Comparison of ENCODE assay signal across 19 mouse cellular contexts in genomic region chr11:117429326-117429752, GRCm38 (mm10). TPM values are rescaled to one million over a fixed set of nuclear protein-coding genes. Genes with fewer than 3 reads are reported as not detected.
DNase-seq lines count a peak whose midpoint lies in the region; ATAC-seq lines count a peak whose summit lies in the region.
"Had no signal": no experiment of that assay in that cellular context is flagged by ENCODE, and none has a peak within 500 bp of the region (broad histone marks: within the 10 kb centered on the region; RNA-seq: fewer than 3 reads in every experiment).

No protein-coding gene starts in this region.

- WGBS in heart, embryonic 10.5 days, result 70% methylated on average over 10 of the region's 10 CpGs
- 41% methylated on average over 10 of the region's 10 CpGs for WGBS in heart, embryonic 16.5 days
- 47% methylated on average over 10 of the region's 10 CpGs for WGBS in midbrain, embryonic 14.5 days

- peaks cover 76% of the 10 kb centered on the region for H3K27me3 ChIP-seq in heart, embryonic 10.5 days (ENCODE audit: insufficient read depth, poor library complexity, severe bottlenecking)
- peaks cover 3% of the 10 kb centered on the region; the same call in 1 of the 2 replicates for H3K27me3 ChIP-seq in heart, embryonic 16.5 days (ENCODE audit: control insufficient read depth, insufficient read depth, low read length)
- no peaks in the 10 kb centered on the region for H3K27me3 ChIP-seq in midbrain, embryonic 14.5 days (ENCODE audit: control insufficient read depth, insufficient read depth, low read length)
- H3K27me3 ChIP-seq: embryonic facial prominence, embryonic 12.5 days; forebrain, embryonic 15.5 days; Patski had no signal

- DNase-seq in heart, adult 11 months, result peak; percentile 98
- DNase-seq in heart, embryonic 10.5 days (ENCODE audit: low spot score), result no peak
- peak; percentile 42 to 51 for DNase-seq in adrenal gland, postnatal 36 days
- peak; percentile 79 for DNase-seq in midbrain, embryonic 14.5 days
- no peak for DNase-seq in kidney, postnatal 25 days
- no peak for DNase-seq in T-cell, adult 2 months (ENCODE audit: low spot score)
- no peak for DNase-seq in layer of hippocampus, postnatal 10 days (ENCODE audit: low spot score in 2 of 2)
- DNase-seq: cerebellum, postnatal 10 days; liver, postnatal 0 days; right cerebral cortex, postnatal 14 days had no signal

- H3K36me3 ChIP-seq in heart, embryonic 10.5 days, result no peaks in the 10 kb centered on the region
- no peaks in the 10 kb centered on the region for H3K36me3 ChIP-seq in heart, embryonic 16.5 days (ENCODE audit: control insufficient read depth, insufficient read depth)
- no peaks in the 10 kb centered on the region for H3K36me3 ChIP-seq in midbrain, embryonic 14.5 days (ENCODE audit: control insufficient read depth, insufficient read depth, low read length)
- H3K36me3 ChIP-seq: embryonic facial prominence, embryonic 12.5 days; forebrain, embryonic 15.5 days; heart, embryonic 13.5 days had no signal

- H3K9ac ChIP-seq in heart, embryonic 16.5 days (ENCODE audit: low read length), result no peak overlapping the region
- no peak overlapping the region for H3K9ac ChIP-seq in midbrain, embryonic 14.5 days (replicated peaks; ENCODE audit: low read length)
- H3K9ac ChIP-seq: embryonic facial prominence, embryonic 12.5 days; forebrain, embryonic 15.5 days; heart, embryonic 13.5 days; liver, postnatal 0 days had no signal

- H3K9me3 ChIP-seq in heart, embryonic 10.5 days, result no peaks in the 10 kb centered on the region
- H3K9me3 ChIP-seq in heart, embryonic 16.5 days (replicated peaks; ENCODE audit: control insufficient read depth, low read length), result no peaks in the 10 kb centered on the region
- no peaks in the 10 kb centered on the region for H3K9me3 ChIP-seq in midbrain, embryonic 14.5 days (ENCODE audit: control insufficient read depth, low read length)
- H3K9me3 ChIP-seq: embryonic facial prominence, embryonic 12.5 days; forebrain, embryonic 15.5 days had no signal

- ATAC-seq in heart, embryonic 16.5 days (replicated peaks; ENCODE audit: extremely low read depth, insufficient read depth, low FRiP score), result peak; percentile 57
- ATAC-seq in midbrain, embryonic 14.5 days (ENCODE audit: low FRiP score, low TSS enrichment), result no peak; the same call in 1 of the 2 replicates
- ATAC-seq: CD4-positive, CD25-positive, alpha-beta regulatory T cell, adult 4 months; forebrain, embryonic 15.5 days; liver, postnatal 0 days; Patski had no signal

- H3K4me2 ChIP-seq in heart, embryonic 16.5 days (ENCODE audit: low read depth, low read length), result peak overlapping the region; percentile 11; the same call in 1 of the 2 replicates
- no peak overlapping the region for H3K4me2 ChIP-seq in midbrain, embryonic 14.5 days (ENCODE audit: low read length)
- H3K4me2 ChIP-seq: embryonic facial prominence, embryonic 12.5 days; forebrain, embryonic 15.5 days; heart, embryonic 13.5 days had no signal

- H3K4me1 ChIP-seq in heart, embryonic 10.5 days, result peaks cover 12% of the 10 kb centered on the region
- H3K4me1 ChIP-seq in heart, embryonic 16.5 days (ENCODE audit: control insufficient read depth, insufficient read depth, low read length), result peaks cover 13% of the 10 kb centered on the region
- peaks cover 16% of the 10 kb centered on the region for H3K4me1 ChIP-seq in midbrain, embryonic 14.5 days (ENCODE audit: control insufficient read depth, insufficient read depth, low read length)

- no peak overlapping the region for H3K27ac ChIP-seq in heart, embryonic 10.5 days
- peak overlapping the region; percentile 63 for H3K27ac ChIP-seq in heart, embryonic 16.5 days (ENCODE audit: low read length)
- H3K27ac ChIP-seq in midbrain, embryonic 14.5 days (replicated peaks; ENCODE audit: low read depth, low read length), result peak overlapping the region; percentile 72
- H3K27ac ChIP-seq: forebrain, embryonic 15.5 days; heart, embryonic 13.5 days; layer of hippocampus, adult 2 months had no signal

- H3K4me3 ChIP-seq in heart, embryonic 10.5 days, result no peak overlapping the region
- no peak overlapping the region for H3K4me3 ChIP-seq in heart, embryonic 16.5 days (ENCODE audit: low read length)
- no peak overlapping the region for H3K4me3 ChIP-seq in midbrain, embryonic 14.5 days (replicated peaks; ENCODE audit: low read depth, low read length)
- H3K4me3 ChIP-seq: embryonic facial prominence, embryonic 12.5 days; forebrain, embryonic 15.5 days; heart, embryonic 13.5 days; layer of hippocampus, adult 2 months had no signal

RNA-seq across cellular contexts. Expression of gene Gm11733, which starts 54.8 kb away (rescaled TPM):
- polyA plus RNA-seq in heart, embryonic 10.5 days (2016; fragmentation: Nextera tagmentation; extraction: Ambion mirVana), result not detected in 2 replicates
- not detected for total RNA-seq in adrenal gland, postnatal 36 days (2021)
- not detected in 2 replicates for polyA plus RNA-seq in heart, embryonic 16.5 days (2015; fragmentation: Nextera tagmentation; extraction: Ambion mirVana)
- polyA plus RNA-seq in midbrain, embryonic 14.5 days (2014; fragmentation: Nextera tagmentation; extraction: Ambion mirVana), result 0.12 TPM in 1 of 2 replicates, not detected in the other
- not detected for total RNA-seq in layer of hippocampus, postnatal 10 days (2021)
- total RNA-seq: left cerebral cortex, postnatal 25 days had no signal
- polyA plus RNA-seq: CD4-positive, CD25-positive, alpha-beta regulatory T cell, adult 4 months; embryonic facial prominence, embryonic 12.5 days; forebrain, embryonic 15.5 days; heart, embryonic 13.5 days; liver, postnatal 0 days; neural tube, embryonic 14.5 days had no signal

Comparison
In these comparisons a context has a peak if more than half of its experiments do, and no peak if none do; other contexts are left out.
1. DNase-seq: peak in heart, adult 11 months (single experiment), adrenal gland, postnatal 36 days (2 of 2) and midbrain, embryonic 14.5 days (single experiment); none in heart, embryonic 10.5 days (single experiment), kidney, postnatal 25 days (0 of 2), T-cell, adult 2 months (single experiment) and layer of hippocampus, postnatal 10 days (0 of 2).